Mouse (Mus musculus) thymus, adult 2 months (tissue): ENCODE data around the gene Gli3.

ENCODE experiments used
- CTCF ChIP-seq: fragments of 200-500 bp; IDR thresholded peaks from 2 replicates; pipeline ENCODE4 v1.5.1; 2012; ENCODE audit warnings: mild to moderate bottlenecking, control low read depth, low read length, moderate library complexity, borderline replicate concordance; ENCODE audit not compliant: control insufficient read depth, poor library complexity, insufficient read depth; ENCODE audit errors: extremely low read depth
- POLR2A ChIP-seq: fragments of 200-500 bp; IDR thresholded peaks from 2 replicates; pipeline ENCODE4 v1.6.1; 2012; ENCODE audit warnings: mild to moderate bottlenecking, low read length, control low read depth, moderate library complexity; ENCODE audit not compliant: control insufficient read depth, poor library complexity, insufficient read depth; ENCODE audit errors: extremely low read depth

DNA sequence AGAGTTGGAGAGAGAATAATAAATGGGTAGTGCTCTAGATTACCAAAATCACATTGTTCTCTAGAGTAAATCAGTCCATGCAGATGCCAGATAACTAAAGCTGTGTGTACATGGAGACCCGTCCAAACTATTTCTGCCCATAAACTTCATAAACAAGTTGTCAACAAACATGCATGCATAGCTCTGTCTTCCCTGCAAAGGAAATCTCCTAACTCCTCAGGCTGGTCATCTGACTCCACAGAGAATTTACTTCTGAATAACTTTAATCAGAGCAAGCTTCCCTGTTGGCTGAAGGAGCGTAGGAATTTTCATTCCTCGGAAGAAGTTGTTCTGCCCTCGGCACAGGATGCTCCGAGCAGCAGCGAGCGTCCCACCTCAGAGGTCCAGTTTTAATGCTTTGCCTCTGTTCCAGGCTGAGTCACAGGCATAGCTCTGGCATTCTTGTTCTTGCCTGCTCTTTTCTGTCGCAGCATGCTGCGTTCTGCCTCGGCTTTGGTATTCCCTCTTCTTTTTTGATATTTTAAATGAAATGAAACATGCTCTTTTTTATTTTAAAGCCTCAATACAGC is 41.8 kb upstream of the Gli3 start:
- no peak for TF ChIP-seq POLR2A
- TF ChIP-seq CTCF: no peak
